Comparison of ENCODE assay signal across 19 mouse cellular contexts in the genomic region with DNA sequence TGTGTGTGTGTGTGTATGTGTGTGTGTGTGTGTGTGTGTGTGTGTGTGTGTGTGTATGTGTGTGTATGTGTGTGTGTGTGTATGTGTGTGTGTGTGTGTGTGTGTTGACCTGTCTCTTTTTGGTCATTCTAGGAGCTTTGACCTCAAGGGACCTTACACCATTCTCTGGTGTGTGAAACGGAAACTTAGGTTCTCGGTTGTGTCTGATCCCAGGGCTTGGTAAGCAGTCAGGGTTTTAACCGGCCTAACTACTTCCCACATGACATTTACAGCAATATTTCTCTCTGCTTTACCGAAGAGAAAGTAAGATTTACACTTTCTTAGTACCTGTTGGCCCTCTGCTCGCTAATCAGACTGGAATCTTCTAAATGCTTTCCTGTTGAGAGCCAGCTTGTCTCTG. TPM values are rescaled to one million over a fixed set of nuclear protein-coding genes. Genes with fewer than 3 reads are reported as not detected.
DNase-seq lines count a peak whose midpoint lies in the region; ATAC-seq and TF ChIP-seq lines count a peak whose summit lies in the region.
"Had no signal": no experiment of that assay in that cellular context is flagged by ENCODE, and none has a peak within 500 bp of the region (broad histone marks: within the 10 kb centered on the region; RNA-seq: fewer than 3 reads in every experiment).

No protein-coding gene starts in this region.

- no peaks in the 10 kb centered on the region for H3K36me3 ChIP-seq in intestine, postnatal 0 days (ENCODE audit: control insufficient read depth, insufficient read depth)
- no peaks in the 10 kb centered on the region for H3K36me3 ChIP-seq in intestine, embryonic 15.5 days
- no peaks in the 10 kb centered on the region for H3K36me3 ChIP-seq in megakaryocyte, embryonic 14.5 days (replicated peaks; ENCODE audit: low read length)
- no peaks in the 10 kb centered on the region for H3K36me3 ChIP-seq in liver, embryonic 13.5 days
- H3K36me3 ChIP-seq in splenic B cell, adult 2 months (ENCODE audit: control insufficient read depth, insufficient read depth, low read length, poor library complexity, severe bottlenecking): no peaks in the 10 kb centered on the region
- no peaks in the 10 kb centered on the region for H3K36me3 ChIP-seq in midbrain, embryonic 13.5 days

- H3K4me1 ChIP-seq in intestine, postnatal 0 days (replicated peaks; ENCODE audit: control insufficient read depth, insufficient read depth, low read length): 0 out of 2 replicates have a peak, but pooled peaks cover 8% of the 10 kb centered on the region
- peaks cover 20% of the 10 kb centered on the region; the same call in 1 of the 2 replicates for H3K4me1 ChIP-seq in intestine, embryonic 15.5 days (replicated peaks)
- H3K4me1 ChIP-seq in megakaryocyte, embryonic 14.5 days: peaks cover 52% of the 10 kb centered on the region
- peaks cover 53% of the 10 kb centered on the region for H3K4me1 ChIP-seq in liver, embryonic 13.5 days (replicated peaks)
- peaks cover 21% of the 10 kb centered on the region for H3K4me1 ChIP-seq in midbrain, embryonic 13.5 days (replicated peaks)

- H3K27ac ChIP-seq in intestine, postnatal 0 days (ENCODE audit: low read depth, low read length): no peak overlapping the region
- H3K27ac ChIP-seq in intestine, embryonic 15.5 days: no peak overlapping the region
- H3K27ac ChIP-seq in liver, embryonic 13.5 days: peak overlapping the region; percentile 66
- H3K27ac ChIP-seq in midbrain, embryonic 13.5 days: no peak overlapping the region

- no peaks in the 10 kb centered on the region for H3K9me3 ChIP-seq in intestine, postnatal 0 days (ENCODE audit: control insufficient read depth)
- H3K9me3 ChIP-seq in intestine, embryonic 15.5 days: no peaks in the 10 kb centered on the region
- H3K9me3 ChIP-seq in megakaryocyte, embryonic 14.5 days: no peaks in the 10 kb centered on the region
- H3K9me3 ChIP-seq in liver, embryonic 13.5 days (replicated peaks): no peaks in the 10 kb centered on the region
- no peaks in the 10 kb centered on the region for H3K9me3 ChIP-seq in midbrain, embryonic 13.5 days

- no peak overlapping the region for H3K4me3 ChIP-seq in intestine, postnatal 0 days (ENCODE audit: low read depth, low read length)
- no peak overlapping the region for H3K4me3 ChIP-seq in intestine, embryonic 15.5 days (replicated peaks)
- H3K4me3 ChIP-seq in megakaryocyte, embryonic 14.5 days (replicated peaks): peak overlapping the region; percentile 84
- H3K4me3 ChIP-seq in liver, embryonic 13.5 days (replicated peaks): no peak overlapping the region; the same call in 1 of the 2 replicates
- no peak overlapping the region for H3K4me3 ChIP-seq in midbrain, embryonic 13.5 days (replicated peaks)
- H3K4me3 ChIP-seq: myocyte had no signal

- no peak overlapping the region for H3K9ac ChIP-seq in intestine, postnatal 0 days (ENCODE audit: low read depth, low read length)
- no peak overlapping the region for H3K9ac ChIP-seq in intestine, embryonic 15.5 days
- H3K9ac ChIP-seq in liver, embryonic 13.5 days: no peak overlapping the region
- no peak overlapping the region for H3K9ac ChIP-seq in midbrain, embryonic 13.5 days (replicated peaks)

- DNase-seq in liver, embryonic 13.5 days: no peak
- peak; percentile 22 for DNase-seq in splenic B cell, adult 2 months (ENCODE audit: low read depth, low spot score)
- DNase-seq in urinary bladder, postnatal 36 days (ENCODE audit: low spot score in 2 of 2): no peak
- DNase-seq: adrenal gland, adult 8-10 months; cerebellum, adult 9-10 months; heart, postnatal 4 days; kidney, postnatal 25 days; lung, adult 18-20 months; right cerebral cortex, adult 18-20 months; thymus, adult 2 months had no signal

- no peak for ATAC-seq in intestine, postnatal 0 days
- ATAC-seq in intestine, embryonic 15.5 days: no peak
- ATAC-seq in megakaryocyte, adult 5-6 weeks (ENCODE audit: poor library complexity, severe bottlenecking): no peak
- no peak for ATAC-seq in liver, embryonic 13.5 days (ENCODE audit: low read depth)
- no peak for ATAC-seq in midbrain, embryonic 13.5 days
- ATAC-seq: forebrain, embryonic 14.5 days had no signal

- no peaks in the 10 kb centered on the region for H3K27me3 ChIP-seq in intestine, postnatal 0 days (replicated peaks; ENCODE audit: control insufficient read depth, insufficient read depth, low read length)
- no peaks in the 10 kb centered on the region for H3K27me3 ChIP-seq in intestine, embryonic 15.5 days (replicated peaks)
- no peaks in the 10 kb centered on the region for H3K27me3 ChIP-seq in megakaryocyte, embryonic 14.5 days (replicated peaks)
- no peaks in the 10 kb centered on the region for H3K27me3 ChIP-seq in liver, embryonic 13.5 days
- no peaks in the 10 kb centered on the region for H3K27me3 ChIP-seq in splenic B cell, adult 2 months (ENCODE audit: control insufficient read depth, insufficient read depth, low read length, poor library complexity, severe bottlenecking)
- H3K27me3 ChIP-seq in midbrain, embryonic 13.5 days: no peaks in the 10 kb centered on the region

- WGBS in intestine, postnatal 0 days: 54% methylated on average over 5 of the region's 5 CpGs
- WGBS in intestine, embryonic 15.5 days: 56% methylated on average over 5 of the region's 5 CpGs
- 53% methylated on average over 5 of the region's 5 CpGs for WGBS in liver, embryonic 13.5 days (ENCODE audit: insufficient replicate concordance)
- 90% methylated on average over 5 of the region's 5 CpGs for WGBS in midbrain, embryonic 13.5 days

- H3K4me2 ChIP-seq in intestine, postnatal 0 days (replicated peaks; ENCODE audit: low read depth): peak overlapping the region; percentile 25
- H3K4me2 ChIP-seq in intestine, embryonic 15.5 days (replicated peaks): no peak overlapping the region
- peak overlapping the region; percentile 52 for H3K4me2 ChIP-seq in liver, embryonic 13.5 days
- H3K4me2 ChIP-seq in midbrain, embryonic 13.5 days (replicated peaks): no peak overlapping the region
- H3K4me2 ChIP-seq: midbrain, embryonic 11.5 days had no signal

- TF ChIP-seq CTCF in intestine, postnatal 0 days (IDR thresholded peaks at IDR 0.05; ENCODE audit: low read depth): no peak

RNA-seq across cellular contexts. Expression of gene Crim1, which starts 48.1 kb away (rescaled TPM):
- 7.7 and 9.0 TPM in 2 replicates for polyA plus RNA-seq in intestine, postnatal 0 days (2015; fragmentation: Nextera tagmentation; extraction: Ambion mirVana)
- 5.8 and 5.9 TPM in 2 replicates for polyA plus RNA-seq in intestine, embryonic 15.5 days (2015; fragmentation: Nextera tagmentation; extraction: Ambion mirVana)
- 3.2 and 6.9 TPM in 2 replicates for polyA plus RNA-seq in megakaryocyte, embryonic 14.5 days (2012; ENCODE audit: insufficient read depth, low replicate concordance)
- 0.27 and 1.2 TPM in 2 replicates for total RNA-seq in megakaryocyte, adult 5-6 weeks (2015)
- total RNA-seq in megakaryocyte, adult 5-6 weeks (2017): 0.73 and 2.0 TPM in 2 replicates
- polyA plus RNA-seq in liver, embryonic 13.5 days (2015; fragmentation: Nextera tagmentation; extraction: Ambion mirVana): 0.56 and 0.82 TPM in 2 replicates
- 5.4 and 6.4 TPM in 2 replicates for polyA plus RNA-seq in midbrain, embryonic 13.5 days (2015; fragmentation: Nextera tagmentation; extraction: Ambion mirVana)
- total RNA-seq: MEL had no signal

Comparison
In these comparisons a context has a peak if more than half of its experiments do, and no peak if none do; other contexts are left out.
1. H3K4me2 ChIP-seq: peak in intestine, postnatal 0 days (single experiment) and liver, embryonic 13.5 days (single experiment); none in intestine, embryonic 15.5 days (single experiment) and midbrain, embryonic 13.5 days (single experiment).